Mouse (Mus musculus) testis, postnatal 14 days (tissue): ENCODE results near the gene Mogat2.

Experiments used
- DNase-seq: peaks from one replicate; pipeline ENCODE4 v3.0.0; 2021; ENCODE audit warnings: low spot score

The Mogat2 gene

DNA sequence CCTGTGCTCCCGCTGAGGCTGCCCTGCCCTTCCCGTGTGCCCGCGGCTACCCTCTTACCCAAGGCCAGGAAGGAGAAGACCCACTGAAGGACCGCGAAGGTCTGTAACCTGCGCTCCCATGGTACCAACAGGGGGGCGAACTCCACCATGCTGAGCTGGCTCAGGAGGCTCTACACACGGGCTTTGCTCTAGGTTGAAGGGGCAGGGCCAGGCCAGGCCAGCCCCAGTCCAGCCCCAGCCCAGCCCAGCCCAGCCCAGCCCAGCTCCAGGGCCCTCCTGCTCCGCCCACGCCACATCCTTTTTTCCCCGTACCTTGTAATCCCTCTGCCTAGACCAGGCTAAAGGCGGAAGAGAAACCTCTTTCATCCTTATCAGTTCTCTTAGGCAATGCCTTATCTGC lies at the start of gene Mogat2:
Gene Mogat2 (minus strand): TSS at position 203 of the 400 bp plus-strand sequence.
- no peak for DNase-seq

DNA sequence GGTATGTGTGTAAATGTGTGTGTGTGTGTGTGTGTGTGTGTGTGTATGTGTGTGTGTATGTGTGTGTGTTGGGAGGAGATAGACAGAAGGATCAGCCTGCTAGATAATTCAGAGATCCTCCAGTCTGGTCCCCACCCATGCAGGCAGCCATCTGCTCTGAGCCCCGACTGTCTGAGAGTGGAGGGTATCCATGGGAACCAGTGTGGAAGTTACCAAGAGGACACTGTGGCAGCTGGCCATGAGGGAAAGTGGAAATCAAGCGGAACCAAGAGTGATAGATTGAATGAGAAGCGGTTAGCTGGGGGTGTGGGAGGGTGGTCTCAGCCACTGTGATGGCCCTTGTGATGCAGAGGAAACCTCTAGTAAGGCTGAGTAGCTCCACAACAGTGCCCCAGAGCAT lies 48.9 kb upstream of the Mogat2 start:
- DNase-seq, result no peak

DNA sequence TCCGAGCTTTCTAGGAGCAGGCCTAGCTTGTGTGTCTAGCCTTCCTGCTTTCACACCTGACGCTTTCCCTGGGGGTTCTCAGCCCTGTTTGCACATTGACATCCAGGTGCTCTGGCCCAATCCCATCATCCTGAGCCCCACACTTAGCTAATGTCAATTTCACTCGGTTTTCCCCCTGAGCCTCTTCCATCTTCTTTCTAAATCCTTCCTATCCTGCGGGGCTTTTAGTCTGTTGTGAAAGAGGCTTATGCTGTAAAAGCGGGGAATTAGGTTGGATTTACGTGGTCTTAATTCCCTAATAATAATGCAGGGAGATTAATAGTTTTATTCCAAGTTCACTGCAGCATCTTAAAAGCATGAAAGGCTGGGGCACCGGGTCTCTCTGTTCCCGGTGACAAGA lies 41.2 kb upstream of the Mogat2 start:
- DNase-seq, result no peak

DNA sequence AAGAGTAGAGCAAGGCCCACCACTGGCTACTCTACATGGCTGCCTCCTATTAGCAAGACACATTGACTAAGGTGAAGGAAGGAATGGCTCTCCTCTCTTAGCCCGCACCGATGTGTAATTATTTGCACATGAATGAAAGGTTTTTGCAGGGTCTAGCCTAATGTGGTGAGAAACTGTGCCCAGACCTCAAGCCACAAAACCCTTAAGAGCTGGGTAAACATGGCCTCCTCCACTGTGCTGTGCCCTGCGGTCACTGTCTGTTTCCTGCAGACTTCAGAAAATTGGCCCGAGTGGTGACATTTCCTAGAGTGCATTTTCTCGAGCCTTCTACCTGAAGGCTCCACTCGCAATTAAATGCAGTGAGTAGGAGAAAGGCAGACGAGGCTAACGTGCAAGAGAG lies 39.9 kb upstream of the Mogat2 start:
- DNase-seq, result no peak

DNA sequence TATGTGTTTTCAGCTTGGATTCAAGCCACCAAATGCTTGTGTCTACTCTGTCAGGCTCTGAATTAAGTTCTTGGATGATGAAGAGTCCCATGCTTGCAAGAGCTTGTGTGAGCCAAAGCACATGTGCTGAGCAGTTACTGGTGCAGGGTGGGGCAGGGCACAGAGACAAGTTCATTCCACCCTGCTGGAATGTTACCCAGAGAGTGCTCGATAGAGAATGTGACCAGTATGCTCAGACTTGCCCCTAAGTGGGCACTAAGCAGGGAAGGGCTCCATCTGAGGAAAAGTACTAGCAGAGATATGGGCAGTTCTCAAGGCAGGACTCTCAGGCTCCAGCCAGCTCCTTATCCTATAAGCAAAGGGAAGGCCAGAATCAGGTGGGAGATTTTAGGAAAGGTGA lies 38.3 kb upstream of the Mogat2 start:
- no peak for DNase-seq

DNA sequence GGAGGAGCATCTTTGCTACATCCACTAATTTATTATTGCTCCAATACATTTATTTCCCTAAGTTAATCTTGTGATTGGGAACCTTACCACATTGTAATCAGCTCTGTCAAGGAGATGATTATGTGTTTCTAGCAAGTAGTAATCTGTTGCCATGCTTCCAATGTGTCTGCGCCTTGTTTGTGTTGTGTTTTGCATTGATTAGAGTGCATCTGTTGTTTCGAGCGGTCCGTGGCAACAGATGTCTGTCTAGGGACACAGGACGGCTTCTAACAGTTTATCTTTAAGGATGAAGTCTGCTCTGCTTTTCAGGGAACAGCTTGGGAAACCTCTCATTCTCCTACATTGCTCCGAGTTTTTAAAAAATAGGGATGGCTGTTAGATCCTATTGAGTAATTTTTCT lies 36.7 kb upstream of the Mogat2 start:
- no peak for DNase-seq

DNA sequence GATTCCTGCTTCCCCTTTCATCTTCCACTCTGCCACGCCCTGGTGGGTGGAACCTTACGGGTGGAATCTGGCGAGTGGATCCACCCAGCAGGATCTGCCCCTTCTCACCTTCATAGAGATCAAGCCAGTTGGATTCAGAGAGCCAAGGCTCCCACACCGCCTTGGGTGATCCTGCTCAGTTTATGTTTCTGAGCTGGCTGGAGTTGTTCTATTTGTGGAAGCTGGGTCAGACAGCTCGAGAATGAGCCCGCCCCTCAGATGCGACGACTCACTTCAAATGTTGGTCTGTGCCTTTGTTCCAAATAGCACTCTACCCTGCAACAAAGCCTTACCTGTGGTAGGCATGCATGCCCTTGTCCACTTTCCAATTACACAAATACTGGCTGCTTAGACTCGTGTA lies 33.2 kb upstream of the Mogat2 start:
- no peak for DNase-seq

DNA sequence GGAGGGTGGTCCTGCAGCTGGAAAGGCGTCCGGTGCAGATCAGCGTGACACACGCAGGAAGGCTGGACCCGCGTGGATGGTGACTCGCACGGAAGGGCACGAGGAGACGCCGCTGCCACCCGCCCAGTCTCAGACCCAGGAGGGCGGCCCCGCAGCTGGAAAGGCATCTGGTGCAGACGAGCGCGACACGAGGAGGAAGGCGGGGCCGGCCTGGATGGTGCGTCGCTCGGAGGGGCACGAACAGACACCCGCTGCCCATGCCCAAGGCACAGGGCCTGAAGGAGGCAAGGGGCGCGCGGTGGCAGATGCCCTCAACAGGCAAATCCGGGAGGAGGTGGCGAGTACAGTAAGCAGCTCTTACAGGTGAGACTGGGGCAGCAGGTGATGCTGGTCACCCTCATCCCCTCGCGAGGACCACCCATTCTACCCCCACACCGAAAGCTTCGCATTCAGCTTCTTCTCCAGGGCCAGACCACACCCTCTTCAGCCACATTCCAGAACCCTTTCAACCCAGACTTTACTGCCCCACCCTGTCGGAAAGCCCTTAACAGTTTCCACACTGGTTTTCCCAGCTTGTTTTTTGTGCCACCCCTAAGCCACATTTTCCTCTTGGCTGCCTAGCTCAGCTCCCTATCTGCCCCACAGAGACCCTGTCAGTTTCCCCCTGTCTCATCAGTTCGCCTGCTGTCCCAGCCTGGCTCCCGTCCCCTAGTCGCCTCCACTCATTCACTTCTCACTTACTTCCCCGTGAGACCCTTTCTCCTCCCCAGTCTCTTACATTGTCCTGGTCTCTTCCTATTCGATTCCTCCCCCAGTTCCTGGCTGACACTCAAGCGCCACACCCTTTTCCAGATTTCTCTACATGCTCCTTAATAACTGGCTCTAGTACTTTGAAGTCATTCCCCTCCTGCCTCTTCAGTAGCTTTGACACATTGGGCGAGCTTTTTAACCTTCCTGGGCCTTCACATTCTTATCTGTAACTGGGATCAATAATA lies 30.8 kb upstream of the Mogat2 start:
- no peak for DNase-seq

DNA sequence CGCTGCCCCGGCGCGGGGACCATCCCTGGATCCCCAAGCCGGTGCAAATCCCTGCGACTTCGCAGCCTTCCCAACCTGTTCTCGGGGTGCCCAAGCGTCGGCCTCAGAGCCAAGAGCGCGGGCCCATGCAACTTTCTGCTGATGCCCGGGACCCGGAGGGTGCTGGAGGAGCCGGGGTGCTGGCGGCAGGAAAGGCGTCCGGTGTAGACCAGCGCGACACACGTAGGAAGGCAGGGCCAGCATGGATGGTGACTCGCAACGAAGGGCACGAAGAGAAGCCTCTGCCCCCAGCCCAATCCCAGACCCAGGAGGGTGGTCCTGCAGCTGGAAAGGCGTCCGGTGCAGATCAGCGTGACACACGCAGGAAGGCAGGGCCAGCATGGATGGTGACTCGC lies 30.1 kb upstream of the Mogat2 start:
- DNase-seq, result no peak

DNA sequence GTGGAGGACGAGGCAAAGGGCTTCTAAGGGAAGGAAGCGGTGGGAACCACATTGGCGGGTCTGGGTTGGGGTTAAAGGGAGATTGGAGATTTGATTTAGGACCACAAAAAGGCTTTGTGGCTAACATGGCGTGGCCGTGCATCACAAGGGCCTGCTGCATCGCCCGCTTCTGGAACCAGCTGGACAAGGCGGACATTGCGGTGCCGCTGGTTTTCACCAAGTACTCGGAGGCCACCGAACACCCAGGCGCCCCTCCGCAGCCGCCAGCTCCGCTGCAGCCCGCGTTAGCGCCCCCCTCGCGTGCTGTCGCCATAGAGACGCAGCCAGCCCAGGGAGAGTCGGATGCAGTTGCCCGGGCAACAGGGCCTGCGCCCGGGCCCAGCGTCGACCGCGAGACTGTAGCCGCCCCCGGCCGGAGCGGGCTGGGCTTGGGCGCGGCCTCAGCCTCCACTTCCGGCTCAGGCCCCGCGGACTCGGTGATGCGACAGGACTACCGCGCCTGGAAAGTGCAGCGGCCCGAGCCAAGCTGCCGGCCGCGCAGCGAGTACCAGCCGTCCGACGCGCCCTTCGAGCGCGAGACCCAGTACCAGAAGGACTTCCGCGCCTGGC lies 29.6 kb upstream of the Mogat2 start:
- peak; percentile 70 for DNase-seq

DNA sequence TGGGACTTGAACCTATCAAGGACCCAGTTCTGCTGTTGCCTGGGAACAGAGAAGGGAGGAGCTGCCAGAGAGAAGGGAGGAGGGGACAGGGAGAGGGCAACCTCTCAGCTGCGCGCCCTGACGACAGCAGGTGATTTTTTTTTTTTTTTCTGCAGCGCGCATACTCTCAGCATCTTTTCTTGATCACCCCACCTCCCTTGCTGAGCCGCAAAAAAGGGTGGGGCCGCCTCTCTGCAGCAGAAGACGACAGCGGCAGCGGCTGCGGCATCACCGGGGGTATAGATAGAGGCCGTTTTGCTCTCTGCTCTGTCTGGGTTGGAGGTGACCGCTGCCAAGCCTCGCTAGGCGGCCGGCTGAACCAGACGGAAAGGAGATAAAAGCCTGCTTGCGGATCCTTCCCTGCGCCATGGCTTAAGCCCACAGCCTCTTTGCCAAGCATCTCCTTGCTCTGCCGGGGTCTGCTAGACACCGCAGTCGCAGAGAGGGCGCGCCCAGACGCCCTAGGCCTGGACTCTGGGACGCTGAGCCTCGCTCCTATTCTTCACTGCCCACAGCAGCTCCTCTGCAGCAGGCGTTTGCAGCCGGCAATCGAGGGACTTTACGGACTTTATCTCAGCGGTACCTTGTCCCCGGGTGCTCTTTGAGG lies 29.0 kb upstream of the Mogat2 start, which contains the start of gene Map6:
Gene Map6 (plus strand): TSS at position 197 of the 646 bp plus-strand sequence.
- peak; percentile 16 for DNase-seq

DNA sequence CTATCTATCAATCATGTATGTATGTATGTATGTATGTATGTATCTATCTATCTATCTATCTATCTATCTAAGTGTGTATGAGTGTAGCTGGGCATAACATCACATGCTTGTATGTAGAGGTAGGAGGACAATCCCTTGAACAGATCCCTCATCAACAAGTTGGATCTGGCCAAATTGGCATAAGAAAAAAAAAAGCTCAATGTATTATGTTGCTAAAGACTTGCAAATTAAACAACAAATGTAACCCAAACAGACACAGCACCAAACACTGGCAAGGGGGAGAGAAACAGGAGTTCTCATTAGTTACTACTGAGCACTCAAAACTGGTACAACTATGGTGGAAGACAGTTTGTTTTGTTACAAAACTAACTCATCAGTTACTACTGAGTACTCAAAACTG lies 26.2 kb upstream of the Mogat2 start:
- DNase-seq, result no peak

DNA sequence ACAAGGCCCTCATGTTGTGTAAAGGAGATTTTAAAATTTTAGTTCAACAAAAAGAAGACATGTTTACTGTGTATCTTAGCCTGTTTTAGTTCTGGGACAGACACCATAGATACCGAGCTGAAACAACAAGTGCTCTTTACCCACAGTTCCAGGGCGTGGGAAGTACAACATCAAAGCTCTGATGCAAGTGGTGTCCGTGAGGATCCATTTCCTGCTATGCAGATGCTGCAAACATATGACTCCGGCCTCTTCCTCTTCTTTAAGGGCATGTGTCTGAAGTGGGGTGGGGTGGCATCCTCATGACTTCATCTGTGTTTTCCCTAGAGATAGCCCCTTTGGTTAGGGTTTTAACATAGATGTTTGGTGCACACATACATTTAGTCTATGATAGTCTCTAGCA lies 25.1 kb upstream of the Mogat2 start:
- DNase-seq, result no peak

DNA sequence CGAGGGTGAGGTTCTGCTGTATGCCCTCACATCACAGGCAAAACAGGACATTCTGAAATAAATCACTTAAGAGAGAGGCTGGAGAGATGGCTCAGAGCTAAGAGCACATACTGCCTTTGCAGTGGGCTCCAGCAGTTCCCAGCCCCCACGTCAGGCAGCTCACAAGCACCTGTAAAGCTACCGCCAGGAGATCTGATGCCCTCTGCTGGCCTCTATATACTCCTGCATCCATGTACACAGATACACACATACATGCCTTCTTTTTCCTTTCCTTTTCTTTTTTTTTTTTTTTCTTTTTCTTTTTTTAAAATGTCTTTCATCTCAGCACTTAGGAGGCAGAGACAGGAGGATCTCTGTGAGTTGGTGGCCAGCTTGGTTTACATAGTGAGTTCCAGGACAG lies 23.5 kb upstream of the Mogat2 start:
- no peak for DNase-seq

DNA sequence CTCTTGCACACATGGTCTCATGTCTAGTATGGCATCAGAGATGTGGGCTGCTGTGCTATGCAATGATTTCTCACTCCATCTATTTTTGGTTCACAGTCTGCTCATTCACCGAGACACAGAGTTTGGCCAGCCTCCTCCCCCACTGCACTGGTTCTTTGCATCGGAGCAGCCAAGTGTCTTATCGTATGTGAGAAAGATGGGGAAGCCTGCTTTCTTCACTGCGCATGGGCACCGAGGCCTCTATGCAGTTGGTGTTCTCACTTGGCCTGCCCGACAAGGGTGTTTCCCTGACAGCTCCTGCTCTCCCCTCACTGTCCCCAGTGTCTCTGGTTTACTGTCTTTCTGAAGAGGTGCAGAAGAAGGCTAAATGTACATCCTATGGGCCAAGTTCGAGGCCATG lies 16.6 kb upstream of the Mogat2 start:
- no peak for DNase-seq

DNA sequence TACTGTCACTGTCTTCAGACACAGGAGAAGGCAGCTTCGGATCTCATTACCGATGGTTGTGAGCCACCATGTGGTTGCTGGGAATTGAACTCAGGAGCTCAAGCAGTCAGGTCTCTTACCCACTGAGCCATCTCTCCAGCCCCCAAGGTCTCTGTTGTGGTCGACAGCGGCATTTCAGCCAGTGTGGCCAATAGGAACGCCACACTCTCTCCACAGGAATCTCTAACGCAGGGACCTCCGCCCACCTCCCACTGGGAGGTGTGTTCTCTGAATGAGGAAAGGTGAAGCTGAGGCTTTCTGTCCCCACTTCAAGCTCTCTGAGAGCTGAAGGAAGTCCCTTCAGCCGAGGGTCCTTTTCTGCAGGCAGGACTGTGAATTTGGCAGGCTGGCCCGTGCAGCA lies 12.0 kb upstream of the Mogat2 start:
- no peak for DNase-seq

DNA sequence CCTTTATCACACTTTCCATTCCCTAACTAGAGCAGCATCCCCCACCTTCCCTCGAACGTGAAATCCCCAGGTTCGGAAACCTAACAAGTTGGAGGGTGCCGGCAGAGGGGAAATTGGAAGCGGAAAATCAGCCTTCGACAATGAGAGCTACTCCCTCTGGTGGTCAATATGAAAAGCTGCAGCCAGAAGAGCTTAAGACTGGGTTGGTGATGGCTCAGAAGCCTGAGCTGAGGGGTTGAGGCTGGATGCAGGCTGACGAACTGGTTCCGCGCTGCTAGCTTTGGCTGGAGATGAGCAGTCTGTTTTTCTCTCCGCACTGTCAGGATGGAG lies 11.1 kb upstream of the Mogat2 start:
- DNase-seq, result peak; percentile 56

DNA sequence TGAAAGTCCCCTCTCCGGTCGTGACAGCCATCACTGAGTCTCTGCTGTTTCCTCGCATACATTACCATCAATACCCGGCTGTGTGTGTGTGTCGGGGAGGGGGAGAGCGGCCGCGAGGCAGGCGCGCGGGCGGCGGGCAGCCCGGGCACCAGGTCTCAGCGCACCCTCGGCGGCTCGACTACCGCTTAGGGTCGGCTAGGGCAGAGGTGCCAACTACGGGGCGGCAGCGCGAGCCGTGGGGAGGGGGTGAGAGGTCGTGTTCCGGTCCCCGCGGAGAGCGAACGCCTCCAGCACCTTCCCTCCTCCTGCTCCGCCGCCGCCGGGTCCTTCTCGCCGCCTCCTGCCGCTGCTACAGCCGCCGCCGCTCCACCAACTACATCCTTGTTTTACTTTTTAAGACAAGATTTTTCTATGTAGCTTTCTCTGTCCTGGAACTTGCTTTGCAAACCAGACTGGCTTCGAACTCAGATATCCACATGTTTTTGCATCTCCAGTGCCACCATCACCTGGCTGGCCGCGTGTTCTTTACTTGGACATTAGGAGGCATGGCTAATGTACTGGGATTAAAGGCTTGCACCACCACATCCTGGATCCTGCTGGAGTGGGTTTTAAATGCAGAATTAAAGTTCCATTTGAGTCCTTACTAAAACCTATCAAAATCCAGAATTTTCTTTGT lies 10.6 kb upstream of the Mogat2 start:
- DNase-seq, result no peak

DNA sequence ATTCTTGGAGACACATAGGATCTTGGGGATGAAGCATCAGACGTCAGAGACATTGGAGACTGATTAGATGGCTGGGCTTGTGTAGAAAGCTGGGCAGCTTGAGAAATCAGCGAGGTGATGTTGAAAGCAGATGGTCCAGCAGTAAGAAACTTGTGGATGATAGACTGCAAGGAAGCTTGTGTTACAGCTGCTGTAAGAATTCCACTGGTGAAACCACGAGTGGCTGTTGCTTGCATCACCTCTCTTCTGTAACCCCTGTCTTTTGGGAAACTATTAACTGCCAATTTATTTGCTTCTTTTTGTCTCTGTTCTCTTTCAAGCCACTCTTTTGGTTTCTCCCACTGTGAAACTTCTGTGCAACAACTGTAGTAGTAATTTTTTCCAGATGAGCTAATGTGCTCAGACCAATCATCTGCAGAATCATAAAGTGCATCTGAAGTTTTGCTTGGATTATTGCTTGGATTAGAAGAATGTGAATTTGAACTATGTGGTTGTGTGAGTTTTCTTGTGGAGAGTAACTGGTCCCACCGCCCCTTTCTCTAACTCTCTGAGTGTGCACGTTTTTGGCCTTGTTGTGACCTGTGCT lies 9.8 kb upstream of the Mogat2 start:
- DNase-seq, result no peak

DNA sequence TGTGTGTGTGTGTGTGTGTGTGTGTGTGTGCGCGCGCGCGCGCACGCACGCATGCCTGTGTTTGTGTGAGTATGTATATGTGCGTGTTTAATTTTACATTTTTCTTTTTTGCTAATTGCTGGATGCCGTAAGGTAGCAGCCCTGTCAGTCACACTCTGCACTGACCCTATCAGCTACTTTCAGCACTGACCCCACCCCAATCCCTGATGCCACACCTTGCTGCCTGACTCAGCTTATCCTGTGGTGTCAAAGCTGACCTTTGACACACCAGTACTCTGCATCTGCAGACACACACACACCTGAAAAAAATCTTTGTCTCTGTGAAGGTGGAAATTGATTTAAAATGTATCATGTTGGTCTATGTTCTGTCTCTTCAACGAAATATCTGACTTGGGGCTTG lies 3.7 kb upstream of the Mogat2 start:
- no peak for DNase-seq

DNA sequence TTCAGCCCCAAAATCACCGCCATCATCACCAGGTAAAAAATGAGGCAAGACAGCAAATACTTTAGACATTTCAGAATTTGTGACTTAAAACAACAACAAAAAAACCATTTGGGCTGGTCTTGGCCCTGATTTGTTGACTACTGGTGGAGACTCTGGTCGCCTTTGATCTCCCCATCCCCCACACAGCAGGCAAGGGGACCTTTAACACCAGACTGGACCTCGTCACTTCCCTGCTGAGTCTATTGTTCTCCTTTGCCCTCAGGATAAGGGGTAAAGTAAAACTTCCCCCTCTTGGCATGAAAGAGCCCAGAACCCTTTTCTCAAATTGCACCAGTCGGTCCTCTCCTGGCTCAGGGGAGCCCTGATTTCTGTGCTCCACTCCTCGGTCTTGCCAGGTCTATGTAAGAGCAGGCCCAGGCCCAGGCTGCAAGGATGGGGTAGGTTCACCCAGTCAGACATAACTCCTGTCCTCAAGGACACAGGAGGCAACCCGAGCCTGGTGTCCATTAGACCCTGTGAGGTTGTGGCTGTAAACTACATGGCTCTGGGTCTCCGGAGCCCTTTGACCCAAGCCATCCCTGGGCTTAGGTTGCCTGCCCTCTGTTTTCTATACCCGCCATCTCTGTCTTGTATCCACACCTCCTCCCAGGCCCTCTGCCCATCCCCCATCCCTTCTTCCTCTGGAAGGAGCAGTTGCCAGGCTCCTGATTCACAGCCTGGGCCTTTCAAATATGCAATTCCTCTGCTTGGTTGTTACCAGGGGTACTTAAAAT lies 1.3 kb downstream of the Mogat2 start:
- no peak for DNase-seq
